Mouse (Mus musculus): ENCODE data around the gene Tacc3. TPM values are rescaled to one million over a fixed set of nuclear protein-coding genes. Genes with fewer than 3 reads are reported as not detected.

Gene Tacc3
- polyA plus RNA-seq, 2 experiments from 2014 or later = 18.2 to 32.2 TPM

DNA sequence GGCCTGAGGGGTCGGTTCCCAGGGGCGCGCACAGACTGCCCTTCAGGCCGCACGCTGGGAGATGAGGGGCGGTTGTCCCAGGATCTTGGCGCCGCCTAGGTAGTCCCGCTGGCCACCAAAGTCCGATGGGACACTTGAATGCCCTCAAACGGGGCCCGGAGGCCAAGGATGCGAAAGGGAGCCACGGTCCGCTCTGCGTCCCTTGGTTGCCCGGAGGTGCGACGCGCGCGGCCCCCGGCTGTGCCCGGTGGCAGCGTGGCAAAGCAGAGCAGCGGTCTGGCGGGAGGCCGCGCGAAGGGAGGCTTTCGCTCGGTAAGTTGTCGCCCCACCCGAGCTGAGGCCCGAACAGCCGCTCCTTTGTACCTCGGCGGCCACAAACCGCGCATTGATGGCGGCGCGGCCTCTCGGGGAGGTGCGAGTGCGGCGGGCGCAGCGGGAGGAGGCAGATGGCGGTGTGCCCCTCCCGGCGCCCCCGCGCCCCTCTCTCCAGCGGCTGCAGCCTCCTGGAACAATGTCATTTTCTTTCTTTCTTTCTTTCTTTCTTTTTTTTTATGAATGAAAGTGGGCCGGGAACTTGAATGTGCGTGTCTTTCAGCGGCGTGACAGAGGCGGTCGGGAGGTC lies 65.2 kb downstream of the Tacc3 start:
- no peak for ATAC-seq

DNA sequence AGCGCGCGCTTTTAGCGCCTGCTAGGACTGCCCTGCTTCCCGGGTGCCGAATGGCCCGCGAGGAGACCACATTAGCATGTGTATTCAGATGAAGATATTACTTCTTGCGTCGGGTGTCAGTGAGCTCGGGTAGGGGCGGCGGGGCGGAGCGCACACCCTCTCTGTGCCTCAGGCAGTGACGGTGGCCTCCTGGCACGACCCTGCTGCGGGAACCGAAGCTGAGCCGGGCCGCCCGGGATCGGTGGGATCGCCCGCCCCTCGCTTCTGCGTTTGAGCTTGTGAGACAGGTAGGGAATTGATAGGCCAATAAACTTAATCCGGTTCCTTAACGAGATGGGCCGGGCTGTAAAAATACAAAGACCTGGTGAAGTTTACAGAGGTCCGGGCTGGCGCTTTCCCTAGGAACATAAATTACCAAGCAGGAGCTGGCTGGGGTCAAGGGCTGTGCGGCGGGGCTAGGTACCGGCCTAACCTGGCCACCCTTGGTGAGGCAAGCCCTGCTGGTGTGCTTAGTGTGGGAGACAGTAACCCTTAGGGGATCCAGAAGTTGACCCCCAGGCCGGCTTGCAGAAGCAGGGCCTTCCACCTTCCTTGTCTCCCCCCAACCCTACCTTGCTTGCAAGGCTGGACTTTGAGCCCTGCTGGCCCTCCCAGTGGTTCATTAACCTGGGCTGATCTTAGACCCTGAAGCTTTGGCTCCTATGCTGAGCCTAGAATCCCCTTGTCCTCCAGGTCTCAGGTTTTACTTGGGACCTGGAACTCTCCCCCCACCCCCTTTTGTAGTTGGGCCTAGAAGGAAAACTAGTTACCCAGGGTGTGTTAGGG lies 65.9 kb downstream of the Tacc3 start:
- ATAC-seq = no peak

- no peak for ATAC-seq
Observed at GRCm38 (mm10) chr5:33726081-33726647, 68.2 kb downstream of the Tacc3 start.

GRCm38 (mm10) chr5:33726891-33727290 lies 69.0 kb downstream of the Tacc3 start:
- no peak for ATAC-seq

Other genes with a start within 250 kb of the Tacc3 start
- gene Nkx1-1, start 224.2 kb upstream of the Tacc3 start, polyA plus RNA-seq (2017; shearing (Covaris generic)) = not detected
- gene Fam53a, start 28.5 kb upstream of the Tacc3 start, polyA plus RNA-seq (2017; shearing (Covaris generic)) = 10 to 100 TPM; 19.9 to 23.5 TPM
- gene Gm9903, start 28.2 kb upstream of the Tacc3 start, polyA plus RNA-seq (2017; shearing (Covaris generic)) = 1 to 10 TPM in 1 of 2 experiments, not detected in 1; 1.6 TPM
- 100 to 1,000 TPM; 123 to 141 TPM for gene Slbp, start 5.6 kb upstream of the Tacc3 start, polyA plus RNA-seq (2017; shearing (Covaris generic))
- gene Tmem129, start 288 bp downstream of the Tacc3 start, polyA plus RNA-seq (2017; shearing (Covaris generic)) = 10 to 100 TPM; 33.7 to 42.9 TPM
- not detected for gene Fgfr3, start 63.5 kb downstream of the Tacc3 start, polyA plus RNA-seq (2017; shearing (Covaris generic))
- gene Letm1, start 124.7 kb downstream of the Tacc3 start, polyA plus RNA-seq (2017; shearing (Covaris generic)) = 10 to 100 TPM; 15.9 to 17.5 TPM
- gene Nsd2, start 162.6 kb downstream of the Tacc3 start, polyA plus RNA-seq (2017; shearing (Covaris generic)) = 10 to 100 TPM; 12.0 to 13.0 TPM